Mouse (Mus musculus) adipose tissue, adult 10 weeks (tissue): ENCODE measurements around the gene Cryga. TPM values are rescaled to one million over a fixed set of nuclear protein-coding genes. Genes with fewer than 3 reads are reported as not detected.

ENCODE experiments used
- polyA plus RNA-seq: library from polyadenylated mRNA; stranded (reverse); fragments of 350-450 nt; fragmentation: Illumina TruSeq; extraction: RNeasy Lipid Tissue Mini Kit (QIAGEN cat#74804); gene quantifications from one replicate; pipeline ENCODE4 v1.2.3, GENCODE M21; 2014; ENCODE audit warnings: low read depth, low replicate concordance

Cryga gene
- polyA plus RNA-seq = not detected

GRCm38 (mm10) chr1:65103273-65103672 is at the start of gene Cryga:
Gene Cryga, minus strand, starts transcription at chr1:65103373.

GRCm38 (mm10) chr1:65122574-65123372 is 19.6 kb upstream of the Cryga start, which contains the start of gene D630023F18Rik:
Gene D630023F18Rik, minus strand, starts transcription at chr1:65123214.

GRCm38 (mm10) chr1:65119438-65119837 is 16.3 kb upstream of the Cryga start, which contains the start of gene Gm28845:
Gene Gm28845, minus strand, starts transcription at chr1:65119558.

GRCm38 (mm10) chr1:65082188-65082587 is 21.0 kb downstream of the Cryga start, which contains the start of gene Crygb:
Gene Crygb, minus strand, starts transcription at chr1:65082288.

GRCm38 (mm10) chr1:65073589-65073988 is 29.6 kb downstream of the Cryga start, which contains the start of gene Crygc:
Gene Crygc, minus strand, starts transcription at chr1:65073689.

GRCm38 (mm10) chr1:65063352-65063751 is 39.8 kb downstream of the Cryga start, which contains the start of gene Crygd:
Gene Crygd, minus strand, starts transcription at chr1:65063452.

GRCm38 (mm10) chr1:65050952-65051351 is 52.2 kb downstream of the Cryga start, which contains the start of gene Cryge:
Gene Cryge, minus strand, starts transcription at chr1:65051149.

Other genes with a start within 250 kb of the Cryga start
- 6.6 TPM for gene Plekhm3, start 146.5 kb downstream of the Cryga start, polyA plus RNA-seq
- gene Akr1cl, start 70.6 kb downstream of the Cryga start, polyA plus RNA-seq = 5.0 TPM
- not detected for gene Cryge, start 52.2 kb downstream of the Cryga start, polyA plus RNA-seq
- not detected for gene Crygd, start 39.9 kb downstream of the Cryga start, polyA plus RNA-seq
- gene Crygc, start 29.7 kb downstream of the Cryga start, polyA plus RNA-seq = not detected
- gene Crygb, start 21.1 kb downstream of the Cryga start, polyA plus RNA-seq = not detected
- not detected for gene Gm28845, start 16.2 kb upstream of the Cryga start, polyA plus RNA-seq
- gene D630023F18Rik, start 19.8 kb upstream of the Cryga start, polyA plus RNA-seq = not detected
- gene Idh1, start 83.1 kb upstream of the Cryga start, polyA plus RNA-seq = 106 TPM
- 10.2 TPM for gene Pikfyve, start 83.3 kb upstream of the Cryga start, polyA plus RNA-seq
- gene Pth2r, start 178.7 kb upstream of the Cryga start, polyA plus RNA-seq = not detected